Mouse (Mus musculus): ENCODE results near the gene Bub1b. TPM values are rescaled to one million over a fixed set of nuclear protein-coding genes. Genes with fewer than 3 reads are reported as not detected.

Gene Bub1b
- polyA plus RNA-seq, 1 experiment from 2014 or later, result 112 TPM

Other genes with a start within 250 kb of the Bub1b start
- 0.88 and 1.2 TPM in 2 replicates for gene Gpr176, start 224.8 kb upstream of the Bub1b start, polyA plus RNA-seq (2014; fragmentation: Nextera tagmentation; extraction: Ambion mirVana)
- gene Eif2ak4, start 209.6 kb upstream of the Bub1b start, polyA plus RNA-seq (2014; fragmentation: Nextera tagmentation; extraction: Ambion mirVana), result 10.2 and 13.0 TPM in 2 replicates
- gene Srp14, start 118.5 kb upstream of the Bub1b start, polyA plus RNA-seq (2014; fragmentation: Nextera tagmentation; extraction: Ambion mirVana), result 281 and 284 TPM in 2 replicates
- 5.9 and 8.3 TPM in 2 replicates for gene Bmf, start 48.5 kb upstream of the Bub1b start, polyA plus RNA-seq (2014; fragmentation: Nextera tagmentation; extraction: Ambion mirVana)
- 0.78 and 1.6 TPM in 2 replicates for gene Pak6, start 65.1 kb downstream of the Bub1b start, polyA plus RNA-seq (2014; fragmentation: Nextera tagmentation; extraction: Ambion mirVana)
- not detected in 2 replicates for gene Ankrd63, start 105.8 kb downstream of the Bub1b start, polyA plus RNA-seq (2014; fragmentation: Nextera tagmentation; extraction: Ambion mirVana)
- 0.24 and 0.39 TPM in 2 replicates for gene Plcb2, start 130.2 kb downstream of the Bub1b start, polyA plus RNA-seq (2014; fragmentation: Nextera tagmentation; extraction: Ambion mirVana)
- 28.5 and 29.2 TPM in 2 replicates for gene Inafm2, start 147.5 kb downstream of the Bub1b start, polyA plus RNA-seq (2014; fragmentation: Nextera tagmentation; extraction: Ambion mirVana)
- 0.90 and 0.96 TPM in 2 replicates for gene Ccdc9b, start 164.4 kb downstream of the Bub1b start, polyA plus RNA-seq (2014; fragmentation: Nextera tagmentation; extraction: Ambion mirVana)
- not detected in 2 replicates for gene Phgr1, start 174.6 kb downstream of the Bub1b start, polyA plus RNA-seq (2014; fragmentation: Nextera tagmentation; extraction: Ambion mirVana)
- gene Disp2, start 181.5 kb downstream of the Bub1b start, polyA plus RNA-seq (2014; fragmentation: Nextera tagmentation; extraction: Ambion mirVana), result 10.9 and 12.6 TPM in 2 replicates
- 146 TPM in 2 replicates for gene Knstrn, start 215.8 kb downstream of the Bub1b start, polyA plus RNA-seq (2014; fragmentation: Nextera tagmentation; extraction: Ambion mirVana)

Data from neural tube, embryonic 11.5 days (tissue).